Mouse (Mus musculus) embryonic stem cell, embryonic (primary cell): Measurements from ENCODE around the gene Hspa1l.

Experiments used
- CTCF ChIA-PET, 4 experiments: fragments of 300-600 bp in 2 of 4; fragments of 350-600 bp in 2 of 4; sonication (Branson Sonifier 250); formaldehyde crosslinking; loops; one replicate each; lab custom pipeline; 2022; ENCODE audit warnings: inconsistent platforms in 2 of 4; lab: Charles Lee
- POLR2A ChIA-PET, 4 experiments: fragments of 300-600 bp in 2 of 4; fragments of 350-600 bp in 2 of 4; sonication (Branson Sonifier 250); formaldehyde crosslinking; loops; one replicate each; lab custom pipeline; 2022; ENCODE audit warnings: antibody characterized with exemption in 4 of 4, inconsistent platforms in 1 of 4; lab: Charles Lee

Hspa1l gene

GRCm38 (mm10) chr17:35001452-35002152 lies 29.1 kb downstream of the Hspa1l start:
- ChIA-PET POLR2A (interaction anchor here (0.6 to 7.1 kb wide), 33 partner anchors 9 to 240 kb away, joined by 3 to 51 read pairs (median 4); partner anchors contain the start of genes Ddx39b (in 3 of the 4), Lsm2 (in 2 of the 4), Clic1 (in 1 of the 4) and Csnk2b (in 1 of the 4)), CTCF (interaction anchor here in 2 of 4 experiments (0.6 to 1.0 kb wide), 3 partner anchors 15 to 177 kb away, joined by 3 read pairs; partner anchors contain the start of gene Vwa7 (in 1 of the 2))

DNA sequence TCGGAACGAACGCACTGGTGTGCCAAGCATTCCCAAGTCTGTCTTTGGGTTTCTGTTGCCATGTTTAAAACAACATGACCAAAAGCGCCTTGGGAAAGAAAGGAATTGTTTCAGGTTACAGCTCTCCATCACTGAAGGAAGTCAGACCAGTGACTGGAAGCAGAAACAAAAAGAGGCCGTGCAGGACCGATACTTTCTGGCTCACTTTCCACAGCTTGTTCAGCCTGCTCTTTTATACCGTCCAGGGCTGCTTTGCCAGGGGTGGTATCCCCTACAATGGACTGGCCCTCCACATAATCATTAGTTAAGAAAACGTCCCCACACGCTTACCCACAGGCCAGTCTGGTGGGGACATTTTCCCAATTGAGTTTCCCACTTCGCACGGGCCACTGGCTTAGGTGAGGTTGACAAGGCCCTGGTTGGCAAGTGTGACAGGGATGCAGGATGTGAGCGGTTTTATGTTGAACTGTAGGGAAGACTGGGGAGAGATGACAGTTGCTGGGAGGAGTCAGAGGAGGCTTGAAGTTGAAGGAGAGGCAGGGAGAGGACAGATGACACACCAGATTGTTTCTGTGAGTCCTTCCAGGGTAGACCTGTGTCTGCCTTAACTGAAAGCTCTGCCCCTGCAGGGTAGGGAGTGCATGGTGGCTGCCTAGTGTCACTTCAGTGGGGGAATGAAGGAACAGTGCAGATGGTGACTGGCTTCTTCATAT lies 29.8 kb downstream of the Hspa1l start:
- POLR2A ChIA-PET: interaction anchor here (0.6 to 7.1 kb wide), 25 partner anchors 9 to 239 kb away, joined by 3 to 51 read pairs (median 4); partner anchors contain the start of genes Ddx39b (in 2 of the 4), Lsm2 (in 2 of the 4), Clic1 (in 1 of the 4) and Ddah2 (in 1 of the 4)
- CTCF ChIA-PET: interaction anchor here in 2 of 4 experiments (0.6 kb wide), 2 partner anchors 14 to 167 kb away, joined by 3 to 7 read pairs; partner anchors contain the start of gene Vwa7 (in 1 of the 2)

DNA sequence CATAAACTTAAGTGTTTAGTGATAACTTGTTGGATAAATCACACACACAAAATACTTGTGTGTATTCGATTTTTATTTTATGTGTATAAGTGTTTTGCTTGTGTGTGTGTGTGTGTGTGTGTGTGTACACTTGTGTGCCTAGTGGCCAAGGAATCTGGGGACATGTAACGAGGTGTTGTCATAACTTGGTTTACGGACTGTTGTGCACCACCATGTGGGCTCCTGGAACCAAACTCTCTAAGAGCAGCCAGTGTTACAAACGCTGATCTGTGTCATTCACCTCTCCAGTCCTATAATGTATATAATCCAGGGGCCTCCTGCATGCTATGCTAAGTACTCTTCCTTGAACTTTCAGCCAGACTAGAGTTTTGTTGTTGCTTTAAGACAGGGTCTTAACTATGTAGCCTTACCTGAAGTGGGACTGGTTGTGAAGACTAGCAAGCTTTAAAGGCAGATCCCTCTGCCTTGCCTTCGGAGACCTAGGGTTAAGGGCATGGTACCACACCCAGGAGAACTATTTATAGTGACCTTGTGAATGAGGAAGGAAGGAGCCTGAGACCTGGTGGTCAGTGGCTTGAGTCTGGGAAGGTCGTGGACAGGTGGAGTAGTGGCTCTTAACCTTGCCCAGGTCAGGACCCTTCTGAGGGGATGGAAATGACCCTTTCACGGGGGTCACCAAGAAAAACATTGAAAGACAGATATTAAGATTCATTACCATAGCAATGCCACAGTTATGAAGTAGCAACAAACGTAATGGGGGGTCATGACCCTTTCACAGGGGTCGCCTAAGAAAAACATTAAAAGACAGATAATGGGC lies 30.7 kb downstream of the Hspa1l start:
- CTCF ChIA-PET: interaction anchor here in 1 of 4 experiments (0.5 kb wide), 1 partner anchor 228 kb away, joined by 8 read pairs; no protein-coding TSS in a partner anchor
- POLR2A ChIA-PET: interaction anchor here in 3 of 4 experiments (0.5 to 7.1 kb wide), 11 partner anchors 21 to 168 kb away, joined by 3 to 51 read pairs (median 4); partner anchors contain the start of genes Lsm2 (in 2 of the 3), Ddah2 (in 1 of the 3) and Msh5 (in 1 of the 3)

- CTCF ChIA-PET: interaction anchor here in 1 of 4 experiments (0.6 kb wide), 1 partner anchor 54 kb away, joined by 3 read pairs; no protein-coding TSS in a partner anchor
- POLR2A ChIA-PET: interaction anchor here in 3 of 4 experiments (0.5 to 1.5 kb wide), 7 partner anchors 22 to 134 kb away, joined by 3 to 6 read pairs (median 4); partner anchors contain the start of genes Ddah2 (in 1 of the 3) and Msh5 (in 1 of the 3)
These were observed 31.7 kb downstream of the Hspa1l start for GRCm38 (mm10) chr17:35004075-35004717.

- POLR2A ChIA-PET: interaction anchor here in 2 of 4 experiments (0.6 to 1.5 kb wide), 6 partner anchors 10 to 133 kb away, joined by 3 to 6 read pairs (median 4); no protein-coding TSS in a partner anchor
- CTCF ChIA-PET: no interaction called here
These were observed 32.7 kb downstream of the Hspa1l start for GRCm38 (mm10) chr17:35005158-35005557.

DNA sequence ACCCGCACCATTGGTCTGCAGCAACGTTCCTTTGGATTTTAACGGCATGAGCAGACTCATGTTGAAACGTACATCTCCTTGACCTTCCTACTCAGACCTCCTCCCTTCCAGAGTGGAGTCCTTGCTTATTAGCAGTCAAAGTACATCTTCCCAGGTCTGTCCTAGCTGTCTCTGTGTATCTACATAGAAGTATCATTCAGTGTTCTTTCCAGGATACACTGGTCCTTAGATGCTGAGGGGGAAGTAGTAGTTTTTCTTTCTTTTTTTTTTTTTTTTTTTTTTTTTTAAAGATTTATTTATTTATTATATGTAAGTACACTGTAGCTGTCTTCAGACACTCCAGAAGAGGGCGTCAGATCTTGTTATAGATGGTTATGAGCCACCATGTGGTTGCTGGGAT lies 33.4 kb downstream of the Hspa1l start:
- POLR2A ChIA-PET: interaction anchor here in 3 of 4 experiments (0.6 to 1.4 kb wide), 6 partner anchors 9 to 240 kb away, joined by 3 to 12 read pairs (median 4); no protein-coding TSS in a partner anchor

GRCm38 (mm10) chr17:35007387-35007991 lies 35.0 kb downstream of the Hspa1l start:
- CTCF ChIA-PET: interaction anchor here in 1 of 4 experiments (1.0 kb wide), 1 partner anchor 159 kb away, joined by 3 read pairs; no protein-coding TSS in a partner anchor
- POLR2A ChIA-PET: interaction anchor here in 3 of 4 experiments (0.6 to 2.5 kb wide), 5 partner anchors 8 to 1068 kb away, joined by 3 to 10 read pairs (median 3); no protein-coding TSS in a partner anchor

More for the DNA sequence above, 33.4 kb downstream of the Hspa1l start:
- CTCF ChIA-PET: interaction anchor here in 2 of 4 experiments (0.6 to 0.7 kb wide), 4 partner anchors 45 to 249 kb away, joined by 3 to 16 read pairs (median 6); partner anchors contain the start of gene Ly6g5c (in 1 of the 2)

DNA sequence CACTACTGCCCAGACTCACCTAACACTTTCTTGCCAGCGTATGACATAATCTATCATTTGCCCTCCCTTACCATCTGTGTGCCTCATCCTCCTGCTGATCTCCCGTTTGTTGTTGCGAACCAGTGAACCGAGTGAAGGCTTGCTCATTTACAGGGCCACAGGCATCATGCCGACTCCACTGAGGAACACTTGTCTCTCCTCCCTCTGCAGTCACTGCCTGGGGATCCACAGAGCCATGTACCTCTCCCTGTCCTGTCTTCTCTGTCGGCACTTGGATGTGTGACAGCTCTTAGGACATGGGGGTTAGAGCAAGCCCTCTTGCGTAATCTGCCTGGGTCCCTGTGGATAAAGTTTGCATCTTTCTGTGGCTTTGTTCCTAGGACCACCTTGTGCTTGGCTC lies 37.1 kb downstream of the Hspa1l start:
- ChIA-PET CTCF (interaction anchor here in 1 of 4 experiments (1.1 kb wide), 1 partner anchor 12 kb away, joined by 5 read pairs; no protein-coding TSS in a partner anchor), POLR2A (interaction anchor here in 2 of 4 experiments (0.7 to 1.4 kb wide), 4 partner anchors 13 to 78 kb away, joined by 3 to 4 read pairs (median 3); no protein-coding TSS in a partner anchor)

- ChIA-PET CTCF (interaction anchor here in 1 of 4 experiments (1.3 kb wide), 1 partner anchor 9 kb away, joined by 3 read pairs; no protein-coding TSS in a partner anchor), POLR2A (interaction anchor here in 3 of 4 experiments (0.5 to 1.5 kb wide), 11 partner anchors 10 to 151 kb away, joined by 3 to 9 read pairs (median 3); partner anchors contain the start of genes Csnk2b (in 1 of the 3), Ddah2 (in 1 of the 3), Gpank1 (in 1 of the 3) and Msh5 (in 1 of the 3))
These were observed 38.9 kb downstream of the Hspa1l start for GRCm38 (mm10) chr17:35011440-35011839.

GRCm38 (mm10) chr17:35012430-35012829 lies 39.9 kb downstream of the Hspa1l start:
- ChIA-PET POLR2A (interaction anchor here in 3 of 4 experiments (0.5 to 1.5 kb wide), 8 partner anchors 10 to 150 kb away, joined by 3 to 6 read pairs (median 3); partner anchors contain the start of genes Msh5 (in 1 of the 3) and Sapcd1 (in 1 of the 3)), CTCF (interaction anchor here in 1 of 4 experiments (0.8 to 1.3 kb wide), 2 partner anchors 8 to 10 kb away, joined by 3 read pairs; no protein-coding TSS in a partner anchor)

GRCm38 (mm10) chr17:35013221-35013620 lies 40.7 kb downstream of the Hspa1l start:
- ChIA-PET POLR2A (interaction anchor here in 2 of 4 experiments (1.0 to 1.5 kb wide), 4 partner anchors 9 to 133 kb away, joined by 3 to 5 read pairs (median 3); partner anchors contain the start of gene Sapcd1 (in 1 of the 2)), CTCF (interaction anchor here in 1 of 4 experiments (0.8 kb wide), 1 partner anchor 9 kb away, joined by 3 read pairs; no protein-coding TSS in a partner anchor)

- CTCF ChIA-PET: interaction anchor here in 3 of 4 experiments (0.6 to 0.9 kb wide), 4 partner anchors 74 to 818 kb away, joined by 3 to 8 read pairs (median 4); partner anchors contain the start of gene Abhd16a (in 1 of the 3)
These were observed 42.8 kb downstream of the Hspa1l start for GRCm38 (mm10) chr17:35015296-35015695.

DNA sequence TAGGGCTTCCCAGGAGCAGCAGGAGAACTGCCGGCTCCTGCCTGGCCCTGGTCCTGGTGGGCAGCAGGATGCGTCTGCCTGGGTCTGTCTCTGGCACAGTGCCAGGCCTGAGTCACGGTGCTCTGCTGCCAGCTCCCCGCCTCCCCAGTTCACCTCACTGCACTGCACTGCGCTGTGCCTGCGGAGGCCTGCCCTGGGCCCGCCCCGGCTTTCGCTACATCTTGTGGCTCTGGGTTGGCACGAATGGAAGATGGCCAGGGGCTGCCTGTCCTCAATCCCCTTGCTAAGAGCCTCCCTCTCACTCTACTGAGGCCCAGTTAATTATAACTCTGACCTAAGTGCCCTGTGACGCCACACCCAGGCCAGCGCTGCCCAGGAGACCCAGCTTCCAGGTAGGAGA lies 43.9 kb downstream of the Hspa1l start, which contains the start of gene Vwa7:
TSS of gene Vwa7 (plus strand) at position 204 of the 400 bp plus-strand sequence.
- ChIA-PET CTCF (interaction anchor here in 1 of 4 experiments (1.1 kb wide), 1 partner anchor 14 kb away, joined by 3 read pairs; no protein-coding TSS in a partner anchor), POLR2A (interaction anchor here in 2 of 4 experiments (0.7 to 2.6 kb wide), 6 partner anchors 16 to 130 kb away, joined by 3 to 6 read pairs (median 3); partner anchors contain the start of gene Ly6g6e (in 2 of the 2))

More at GRCm38 (mm10) chr17:35015296-35015695, 42.8 kb downstream of the Hspa1l start:
- POLR2A ChIA-PET: interaction anchor here (0.6 to 1.7 kb wide), 11 partner anchors 10 to 131 kb away, joined by 3 to 11 read pairs (median 4); partner anchors contain the start of genes Ddah2 (in 1 of the 4), Ly6g6e (in 1 of the 4) and Msh5 (in 1 of the 4)
